Mouse (Mus musculus) myocyte (in vitro differentiated cells): Measurements from ENCODE around the gene Acss1.

Experiments used
- E2F4 ChIP-seq: IDR thresholded peaks from one replicate; pipeline ENCODE4 v1.6.1; 2011; ENCODE audit warnings: mild to moderate bottlenecking, control low read depth, moderate library complexity; ENCODE audit not compliant: insufficient read depth
- MAX ChIP-seq: IDR thresholded peaks from one replicate; pipeline ENCODE4 v1.6.1; 2011; ENCODE audit warnings: low read depth, mild to moderate bottlenecking, control low read depth
- POLR2A ChIP-seq: IDR thresholded peaks from one replicate; pipeline ENCODE4 v1.6.1; 2011; ENCODE audit warnings: low read depth, mild to moderate bottlenecking, control low read depth, moderate library complexity; ENCODE audit not compliant: insufficient read length

- TF ChIP-seq POLR2A (no peak), E2F4 (no peak), MAX (no peak)
Observed at GRCm38 (mm10) chr2:150578603-150579002, 89.7 kb downstream of the Acss1 start.
